Mouse (Mus musculus) erythroblast, embryonic 14.5 days (primary cell): ENCODE results near the gene Wdfy4.

Experiments used
- GATA1 ChIP-seq: IDR thresholded peaks from 2 replicates; pipeline ENCODE4 v1.6.1; 2012; ENCODE audit warnings: low read length, inconsistent platforms, mixed read lengths
- TAL1 ChIP-seq: IDR thresholded peaks from 3 replicates; pipeline ENCODE4 v1.6.1; 2012; ENCODE audit warnings: low read length, inconsistent platforms, mixed read lengths

GRCm38 (mm10) chr14:32960481-32960880, 224.8 kb downstream of the Wdfy4 start:
- TF ChIP-seq GATA1, result no peak
- no peak for TF ChIP-seq TAL1
